Mouse (Mus musculus): ENCODE measurements around the gene Zfp108. TPM values are rescaled to one million over a fixed set of nuclear protein-coding genes. Genes with fewer than 3 reads are reported as not detected.

The Zfp108 gene
- polyA plus RNA-seq, 1 experiment = 0.38 TPM

- no peak within 1 kb of the TSS for H3ac ChIP-seq (ENCODE audit: control insufficient read depth, insufficient read length)
- no peak within 1 kb of the TSS for H3K4me2 ChIP-seq (ENCODE audit: low read depth)
- no peak within 1 kb of the TSS for H3K4me3 ChIP-seq
- H3K36me3 ChIP-seq (ENCODE audit: control insufficient read depth, insufficient read depth) = no peaks in the 10 kb centered on the region
- no peaks in the 10 kb centered on the region for H3K79me2 ChIP-seq (ENCODE audit: control insufficient read depth, insufficient read depth)
- no peak for TF ChIP-seq POLR2AphosphoS2 (IDR thresholded peaks at IDR 0.05; ENCODE audit: insufficient read length, low read depth)
- no peaks in the 10 kb centered on the region for H3K27me3 ChIP-seq (ENCODE audit: control insufficient read depth, insufficient read depth, insufficient read length)
Measured at GRCm38 (mm10) chr7:24211343-24211742, 43.3 kb upstream of the Zfp108 start, which contains the start of gene Zfp111. TSS of gene Zfp111 (minus strand) at chr7:24211443.

- H3ac ChIP-seq (ENCODE audit: control insufficient read depth, insufficient read length) = no peak within 1 kb of the TSS
- no peaks in the 10 kb centered on the region for H3K27me3 ChIP-seq (ENCODE audit: control insufficient read depth, insufficient read depth, insufficient read length)
- peak within 1 kb of the TSS; percentile 20 for H3K4me3 ChIP-seq
- no peaks in the 10 kb centered on the region for H3K36me3 ChIP-seq (ENCODE audit: control insufficient read depth, insufficient read depth)
- no peak for TF ChIP-seq SRF (IDR thresholded peaks at IDR 0.05; ENCODE audit: control insufficient read depth, insufficient read length, low read depth)
- peak; percentile 41 for TF ChIP-seq POLR2A (IDR thresholded peaks at IDR 0.05; ENCODE audit: insufficient read length, low read depth)
- no peak for TF ChIP-seq TCF12 (IDR thresholded peaks at IDR 0.05; ENCODE audit: insufficient read depth, poor library complexity, severe bottlenecking)
- H3K4me2 ChIP-seq (ENCODE audit: low read depth) = peak within 1 kb of the TSS; percentile 70
- no peaks in the 10 kb centered on the region for H3K79me2 ChIP-seq (ENCODE audit: control insufficient read depth, insufficient read depth)
Measured at GRCm38 (mm10) chr7:24237040-24237791, 17.4 kb upstream of the Zfp108 start, which contains the start of gene Zfp109. TSS of gene Zfp109 (minus strand) at chr7:24237560.

GRCm38 (mm10) chr7:24253779-24254615 lies 597 bp upstream of the Zfp108 start:
- no peaks in the 10 kb centered on the region for H3K27me3 ChIP-seq (ENCODE audit: control insufficient read depth, insufficient read depth, insufficient read length)

GRCm38 (mm10) chr7:24259306-24259999 lies 4.9 kb downstream of the Zfp108 start:
- no peaks in the 10 kb centered on the region for H3K27me3 ChIP-seq (ENCODE audit: control insufficient read depth, insufficient read depth, insufficient read length)

More at GRCm38 (mm10) chr7:24253779-24254615, 597 bp upstream of the Zfp108 start:
- H3K79me2 ChIP-seq (ENCODE audit: control insufficient read depth, insufficient read depth) = no peaks in the 10 kb centered on the region
- no peak overlapping the region for H3ac ChIP-seq (ENCODE audit: control insufficient read depth, insufficient read length)
- peak overlapping the region; percentile 19 for H3K4me3 ChIP-seq
- TF ChIP-seq CEBPB (IDR thresholded peaks at IDR 0.05; ENCODE audit: insufficient read depth, poor library complexity, severe bottlenecking) = no peak
- no peak for TF ChIP-seq MYOG (IDR thresholded peaks at IDR 0.05; ENCODE audit: control insufficient read depth in 1 of 3, insufficient read depth in 1 of 3, insufficient read length in 2 of 3, low read depth in 2 of 3)
- TF ChIP-seq MAX (IDR thresholded peaks at IDR 0.05; ENCODE audit: low read depth) = no peak
- no peak for TF ChIP-seq TCF3 (IDR thresholded peaks at IDR 0.05; ENCODE audit: insufficient read length, low read depth)
- TF ChIP-seq TCF12 (IDR thresholded peaks at IDR 0.05; ENCODE audit: insufficient read depth, poor library complexity, severe bottlenecking) = no peak
- no peak for TF ChIP-seq POLR2AphosphoS2 (IDR thresholded peaks at IDR 0.05; ENCODE audit: insufficient read length, low read depth)
- no peak for TF ChIP-seq REST (IDR thresholded peaks at IDR 0.05; ENCODE audit: insufficient read depth, insufficient read length)
- TF ChIP-seq POLR2A (IDR thresholded peaks at IDR 0.05; ENCODE audit: insufficient read length, low read depth) = no peak
- no peak for TF ChIP-seq MYOD1 (IDR thresholded peaks at IDR 0.05; ENCODE audit: control insufficient read depth in 1 of 3, insufficient read length in 2 of 3, low read depth in 2 of 3)
- no peak for TF ChIP-seq USF1 (IDR thresholded peaks at IDR 0.05; ENCODE audit: low read depth)
- TF ChIP-seq E2F4 (IDR thresholded peaks at IDR 0.05; ENCODE audit: insufficient read depth) = no peak
- no peak for TF ChIP-seq SRF (IDR thresholded peaks at IDR 0.05; ENCODE audit: control insufficient read depth, insufficient read length, low read depth)
- H3K36me3 ChIP-seq (ENCODE audit: control insufficient read depth, insufficient read depth) = no peaks in the 10 kb centered on the region
- peak overlapping the region; percentile 63 for H3K4me2 ChIP-seq (ENCODE audit: low read depth)

More at GRCm38 (mm10) chr7:24259306-24259999, 4.9 kb downstream of the Zfp108 start:
- no peaks in the 10 kb centered on the region for H3K79me2 ChIP-seq (ENCODE audit: control insufficient read depth, insufficient read depth)
- no peak overlapping the region for H3ac ChIP-seq (ENCODE audit: control insufficient read depth, insufficient read length)
- TF ChIP-seq MAX (IDR thresholded peaks at IDR 0.05; ENCODE audit: low read depth) = no peak
- TF ChIP-seq POLR2A (IDR thresholded peaks at IDR 0.05; ENCODE audit: insufficient read length, low read depth) = no peak
- TF ChIP-seq MYOG (IDR thresholded peaks at IDR 0.05; ENCODE audit: control insufficient read depth in 1 of 3, insufficient read depth in 1 of 3, insufficient read length in 2 of 3, low read depth in 2 of 3) = no peak
- no peak for TF ChIP-seq POLR2AphosphoS2 (IDR thresholded peaks at IDR 0.05; ENCODE audit: insufficient read length, low read depth)
- TF ChIP-seq MYOD1 (IDR thresholded peaks at IDR 0.05; ENCODE audit: control insufficient read depth in 1 of 3, insufficient read length in 2 of 3, low read depth in 2 of 3) = no peak
- TF ChIP-seq SRF (IDR thresholded peaks at IDR 0.05; ENCODE audit: control insufficient read depth, insufficient read length, low read depth) = no peak
- no peak for TF ChIP-seq TCF3 (IDR thresholded peaks at IDR 0.05; ENCODE audit: insufficient read length, low read depth)
- no peak for TF ChIP-seq REST (IDR thresholded peaks at IDR 0.05; ENCODE audit: insufficient read depth, insufficient read length)
- TF ChIP-seq TCF12 (IDR thresholded peaks at IDR 0.05; ENCODE audit: insufficient read depth, poor library complexity, severe bottlenecking) = no peak
- TF ChIP-seq CEBPB (IDR thresholded peaks at IDR 0.05; ENCODE audit: insufficient read depth, poor library complexity, severe bottlenecking) = no peak
- no peak for TF ChIP-seq USF1 (IDR thresholded peaks at IDR 0.05; ENCODE audit: low read depth)
- no peaks in the 10 kb centered on the region for H3K36me3 ChIP-seq (ENCODE audit: control insufficient read depth, insufficient read depth)
- H3K4me3 ChIP-seq = no peak overlapping the region
- H3K4me2 ChIP-seq (ENCODE audit: low read depth) = no peak overlapping the region
